Mouse (Mus musculus) yolk sac, embryonic 10.5 days (tissue): Measurements from ENCODE around the gene Ghr.

Source experiments
- DNase-seq: peaks from one replicate; pipeline ENCODE4 v3.0.0-alpha.2; 2017; ENCODE audit warnings: low spot score

The Ghr gene

GRCm38 (mm10) chr15:3293477-3293876 lies 289.8 kb downstream of the Ghr start:
- no peak for DNase-seq

- no peak for DNase-seq
These were observed 292.9 kb downstream of the Ghr start for GRCm38 (mm10) chr15:3290435-3290834.

GRCm38 (mm10) chr15:3286032-3286431 lies 297.3 kb downstream of the Ghr start:
- no peak for DNase-seq

- DNase-seq, result no peak
These were observed 301.6 kb downstream of the Ghr start for GRCm38 (mm10) chr15:3281737-3282136.

GRCm38 (mm10) chr15:3281216-3281615 lies 302.1 kb downstream of the Ghr start:
- DNase-seq, result no peak

GRCm38 (mm10) chr15:3279242-3279641 lies 304.1 kb downstream of the Ghr start:
- DNase-seq, result no peak

GRCm38 (mm10) chr15:3277391-3277790 lies 305.9 kb downstream of the Ghr start:
- DNase-seq, result no peak

- no peak for DNase-seq
These were observed 310.1 kb downstream of the Ghr start for GRCm38 (mm10) chr15:3273191-3273590.

GRCm38 (mm10) chr15:3271216-3271615 lies 312.1 kb downstream of the Ghr start:
- DNase-seq, result no peak

GRCm38 (mm10) chr15:3270646-3271077 lies 312.6 kb downstream of the Ghr start:
- DNase-seq, result peak; percentile 92

GRCm38 (mm10) chr15:3269996-3270645 lies 313.2 kb downstream of the Ghr start:
- DNase-seq, result no peak

- no peak for DNase-seq
These were observed 313.8 kb downstream of the Ghr start for GRCm38 (mm10) chr15:3269496-3269895.

- DNase-seq, result no peak
These were observed 315.0 kb downstream of the Ghr start, which contains the start of gene Selenop for GRCm38 (mm10) chr15:3268247-3268646. Selenop (plus strand) TSS chr15:3268547.
